Mouse (Mus musculus) MEL (cell line): ENCODE measurements at regions not wholly inside any gene's neighbourhood (a gene's known extent, or its start where the extent isn't known, plus 50 kb on each side); places are given as distances from the start of the nearest gene placed in this dataset.

ENCODE experiments used
- DNase-seq: peaks from one replicate; pipeline ENCODE4 v3.0.0; 2011; ENCODE audit warnings: low read depth, low spot score
- H3K27ac ChIP-seq: 2 replicates; pipeline ENCODE4 v1.5.1; 2012; ENCODE audit warnings: low read depth, mild to moderate bottlenecking, control low read depth, low read length, moderate library complexity; ENCODE audit not compliant: control insufficient read depth
- H3K27me3 ChIP-seq, 2 experiments: fragments of 150-350 bp in 1 of 2; sonication (generic) in 1 of 2; 2 replicates each; pipeline ENCODE4 v1.6.1; 2012; ENCODE audit warnings: low read length in 2 of 2, mild to moderate bottlenecking in 2 of 2, improper control_type of control experiment in 1 of 2, moderate library complexity in 1 of 2; ENCODE audit not compliant: insufficient read depth in 2 of 2, control insufficient read depth in 1 of 2
- H3K36me3 ChIP-seq, 2 experiments: 2 replicates each; pipeline ENCODE4 v1.6.1; 2012 to 2014; ENCODE audit warnings: low read length in 2 of 2, improper control_type of control experiment in 1 of 2, inconsistent platforms in 1 of 2, mild to moderate bottlenecking in 1 of 2; ENCODE audit not compliant: insufficient read depth in 2 of 2, control insufficient read depth in 1 of 2
- H3K4me1 ChIP-seq, 2 experiments: fragments of 150-350 bp in 1 of 2; sonication (generic) in 1 of 2; 2 replicates each; pipeline ENCODE4 v1.6.1; 2012; ENCODE audit warnings: low read length in 2 of 2, improper control_type of control experiment in 1 of 2, mild to moderate bottlenecking in 1 of 2; ENCODE audit not compliant: insufficient read depth in 2 of 2, control insufficient read depth in 1 of 2
- H3K4me3 ChIP-seq, 2 experiments: fragments of 150-350 bp in 1 of 2; sonication (generic) in 1 of 2; 2 replicates each; pipeline ENCODE4 v1.5.1; 2012; ENCODE audit warnings: low read depth in 2 of 2, low read length in 2 of 2, mild to moderate bottlenecking in 2 of 2, moderate library complexity in 2 of 2, control low read depth in 1 of 2, improper control_type of control experiment in 1 of 2; ENCODE audit not compliant: control insufficient read depth in 1 of 2, insufficient read depth in 1 of 2
- H3K79me2 ChIP-seq: 2 replicates; pipeline ENCODE4 v1.6.1; 2012; ENCODE audit warnings: mild to moderate bottlenecking, low read length, moderate library complexity; ENCODE audit not compliant: control insufficient read depth, poor library complexity, insufficient read depth
- H3K9ac ChIP-seq: 2 replicates; pipeline ENCODE4 v1.6.1; 2012; ENCODE audit warnings: low read depth, mild to moderate bottlenecking, control low read depth, low read length, moderate library complexity; ENCODE audit not compliant: control insufficient read depth, poor library complexity, severe bottlenecking
- H3K9me3 ChIP-seq: fragments of 150-350 bp; sonication (generic); replicated peaks from 2 replicates; pipeline ENCODE4 v1.6.1; 2012; ENCODE audit warnings: mild to moderate bottlenecking, low read length, improper control_type of control experiment, moderate library complexity; ENCODE audit not compliant: insufficient read depth
- BHLHE40 ChIP-seq: IDR thresholded peaks from 2 replicates; pipeline ENCODE4 v1.6.1; 2012; ENCODE audit warnings: low read depth, mild to moderate bottlenecking, inconsistent platforms, low read length, improper control_type of control experiment, borderline replicate concordance
- CHD1 ChIP-seq: IDR thresholded peaks from 2 replicates; pipeline ENCODE4 v1.6.1; 2012; ENCODE audit warnings: low read depth, mild to moderate bottlenecking, inconsistent platforms, low read length, improper control_type of control experiment
- CHD2 ChIP-seq: IDR thresholded peaks from 2 replicates; pipeline ENCODE4 v1.6.1; 2011; ENCODE audit warnings: low read length, improper control_type of control experiment
- E2F4 ChIP-seq: IDR thresholded peaks from 2 replicates; pipeline ENCODE4 v1.6.1; 2011; ENCODE audit warnings: low read depth, low read length, improper control_type of control experiment, borderline replicate concordance
- ELF1 ChIP-seq: IDR thresholded peaks from 2 replicates; pipeline ENCODE4 v1.6.1; 2014; ENCODE audit warnings: low read depth, mild to moderate bottlenecking, inconsistent platforms, low read length, improper control_type of control experiment, moderate library complexity
- ETS1 ChIP-seq: IDR thresholded peaks from 2 replicates; pipeline ENCODE4 v1.6.1; 2012; ENCODE audit warnings: low read depth, mild to moderate bottlenecking, inconsistent platforms, low read length, improper control_type of control experiment, moderate library complexity
- GATA1 ChIP-seq: IDR thresholded peaks from 2 replicates; pipeline ENCODE4 v1.6.1; 2011; ENCODE audit warnings: low read depth, low read length, improper control_type of control experiment
- HCFC1 ChIP-seq: IDR thresholded peaks from 2 replicates; pipeline ENCODE4 v1.6.1; 2012; ENCODE audit warnings: low read depth, mild to moderate bottlenecking, inconsistent platforms, low read length, improper control_type of control experiment, moderate library complexity
- JUND ChIP-seq: IDR thresholded peaks from 2 replicates; pipeline ENCODE4 v1.6.1; 2011; ENCODE audit warnings: low read depth, mild to moderate bottlenecking, improper control_type of control experiment, low read length
- MAX ChIP-seq: IDR thresholded peaks from 2 replicates; pipeline ENCODE4 v1.6.1; 2011; ENCODE audit warnings: low read length, improper control_type of control experiment
- MAZ ChIP-seq: IDR thresholded peaks from 2 replicates; pipeline ENCODE4 v1.6.1; 2012; ENCODE audit warnings: low read depth, mild to moderate bottlenecking, inconsistent platforms, low read length, improper control_type of control experiment
- MEF2A ChIP-seq: IDR thresholded peaks from 2 replicates; pipeline ENCODE4 v1.6.1; 2014; ENCODE audit warnings: low read depth, mild to moderate bottlenecking, inconsistent platforms, low read length, improper control_type of control experiment; ENCODE audit not compliant: poor library complexity, insufficient replicate concordance, severe bottlenecking; ENCODE audit errors: extremely low read depth
- MYB ChIP-seq: IDR thresholded peaks from 2 replicates; pipeline ENCODE4 v1.6.1; 2011; ENCODE audit warnings: mild to moderate bottlenecking, low read depth, low read length, improper control_type of control experiment
- MYC ChIP-seq: IDR thresholded peaks from 2 replicates; pipeline ENCODE4 v1.6.1; 2011; ENCODE audit warnings: low read depth, mild to moderate bottlenecking, low read length, improper control_type of control experiment, moderate library complexity
- NELFE ChIP-seq: IDR thresholded peaks from 2 replicates; pipeline ENCODE4 v1.6.1; 2011; ENCODE audit warnings: low read depth, low read length, improper control_type of control experiment
- POLR2AphosphoS5 ChIP-seq: IDR thresholded peaks from 2 replicates; pipeline ENCODE4 v1.6.1; 2012; ENCODE audit warnings: low read depth, borderline replicate concordance, mild to moderate bottlenecking, inconsistent platforms, low read length, moderate library complexity, mixed read lengths
- RAD21 ChIP-seq: IDR thresholded peaks from 2 replicates; pipeline ENCODE4 v1.6.1; 2011; ENCODE audit warnings: mild to moderate bottlenecking, low read depth, low read length, improper control_type of control experiment
- RCOR1 ChIP-seq: IDR thresholded peaks from 2 replicates; pipeline ENCODE4 v1.6.1; 2012; ENCODE audit warnings: low read depth, mild to moderate bottlenecking, inconsistent platforms, low read length, improper control_type of control experiment
- SIN3A ChIP-seq: IDR thresholded peaks from 2 replicates; pipeline ENCODE4 v1.6.1; 2012; ENCODE audit warnings: low read length, improper control_type of control experiment, inconsistent platforms
- SMC3 ChIP-seq: IDR thresholded peaks from 2 replicates; pipeline ENCODE4 v1.6.1; 2011; ENCODE audit warnings: low read depth, low read length, improper control_type of control experiment
- TBP ChIP-seq: IDR thresholded peaks from 2 replicates; pipeline ENCODE4 v1.8.0; 2011; ENCODE audit warnings: low read depth, low read length, improper control_type of control experiment
- UBTF ChIP-seq: IDR thresholded peaks from 2 replicates; pipeline ENCODE4 v1.6.1; 2012; ENCODE audit warnings: low read depth, mild to moderate bottlenecking, inconsistent platforms, low read length, improper control_type of control experiment, moderate library complexity, borderline replicate concordance; ENCODE audit not compliant: insufficient read depth
- USF2 ChIP-seq, 2 experiments: IDR thresholded peaks; 2 replicates each; pipeline ENCODE4 v1.6.1; 2011 to 2012; ENCODE audit warnings: improper control_type of control experiment in 2 of 2, low read length in 2 of 2, borderline replicate concordance in 1 of 2, inconsistent platforms in 1 of 2, low read depth in 1 of 2, mild to moderate bottlenecking in 1 of 2; ENCODE audit not compliant: insufficient read depth in 1 of 2
- ZC3H11A ChIP-seq: IDR thresholded peaks from 2 replicates; pipeline ENCODE4 v1.6.1; 2012; ENCODE audit warnings: low read depth, mild to moderate bottlenecking, inconsistent platforms, low read length, improper control_type of control experiment
- ZKSCAN1 ChIP-seq: IDR thresholded peaks from 2 replicates; pipeline ENCODE4 v1.6.1; 2012; ENCODE audit warnings: low read depth, mild to moderate bottlenecking, inconsistent platforms, low read length, improper control_type of control experiment, moderate library complexity
- ZMIZ1 ChIP-seq: IDR thresholded peaks from 2 replicates; pipeline ENCODE4 v1.6.1; 2012; ENCODE audit warnings: low read depth, mild to moderate bottlenecking, inconsistent platforms, low read length, improper control_type of control experiment, moderate library complexity
- ZNF384 ChIP-seq: IDR thresholded peaks from 2 replicates; pipeline ENCODE4 v1.6.1; 2012; ENCODE audit warnings: low read depth, mild to moderate bottlenecking, inconsistent platforms, low read length, improper control_type of control experiment

- H3K4me1 ChIP-seq, result no peaks in the 10 kb centered on the region
- no peak overlapping the region for H3K27ac ChIP-seq
- H3K9ac ChIP-seq, result no peak overlapping the region
- H3K36me3 ChIP-seq, result no peaks in the 10 kb centered on the region
- H3K27me3 ChIP-seq, result no peaks in the 10 kb centered on the region
- H3K9me3 ChIP-seq, result no peaks in the 10 kb centered on the region
- H3K79me2 ChIP-seq, result no peaks in the 10 kb centered on the region
- no peak overlapping the region for H3K4me3 ChIP-seq
- no peak for DNase-seq
- TF ChIP-seq JUND (no peak), ZMIZ1 (no peak), USF2 (IDR thresholded peaks at IDR 0.05; ENCODE audit: borderline replicate concordance in 1 of 2, insufficient read depth in 1 of 2, low read depth in 1 of 2, low read length in 2 of 2) (no peak), MAZ (no peak), NELFE (no peak), CHD2 (no peak), GATA1 (no peak), ZKSCAN1 (no peak)
- TF ChIP-seq, all 39 proteins: peak for 0
Observed at GRCm38 (mm10) chr16:95180562-95180961, 76.8 kb upstream of the Kcnj15 start.

DNA sequence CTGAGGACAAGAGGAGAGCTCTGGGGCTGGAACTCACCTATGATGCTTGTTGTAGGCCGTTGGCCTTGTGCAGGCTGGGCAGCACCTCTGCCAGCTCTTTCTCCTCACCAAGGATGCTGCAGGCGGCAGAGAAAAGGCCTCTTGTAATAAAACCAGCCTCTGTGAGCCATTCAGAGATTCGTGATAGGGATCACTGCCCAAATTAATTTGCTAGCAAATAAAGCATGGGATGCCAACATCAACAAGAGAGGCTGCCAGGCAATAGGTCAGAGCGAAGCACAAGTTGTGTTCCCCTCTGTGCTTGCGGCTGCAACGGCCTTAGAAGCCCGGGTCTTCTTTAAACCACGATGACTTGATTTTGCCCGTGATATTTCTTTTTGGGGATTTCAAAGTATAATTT is 72.0 kb upstream of the Kcnj15 start:
- H3K9me3 ChIP-seq, result no peaks in the 10 kb centered on the region
- H3K27me3 ChIP-seq, result no peaks in the 10 kb centered on the region
- TF ChIP-seq ELF1 (no peak), HCFC1 (no peak), ZNF384 (no peak), UBTF (no peak)
- H3K4me1 ChIP-seq, result no peaks in the 10 kb centered on the region
- no peak overlapping the region for H3K9ac ChIP-seq
- H3K79me2 ChIP-seq, result no peaks in the 10 kb centered on the region
- H3K4me3 ChIP-seq, result no peak overlapping the region
- DNase-seq, result no peak
- H3K27ac ChIP-seq, result no peak overlapping the region
- no peaks in the 10 kb centered on the region for H3K36me3 ChIP-seq

- H3K4me1 ChIP-seq, result no peaks in the 10 kb centered on the region
- no peak overlapping the region for H3K9ac ChIP-seq
- DNase-seq, result no peak
- no peak overlapping the region for H3K4me3 ChIP-seq
- H3K27ac ChIP-seq, result no peak overlapping the region
- H3K36me3 ChIP-seq, result no peaks in the 10 kb centered on the region
- no peaks in the 10 kb centered on the region for H3K27me3 ChIP-seq
- no peaks in the 10 kb centered on the region for H3K79me2 ChIP-seq
- no peaks in the 10 kb centered on the region for H3K9me3 ChIP-seq
- TF ChIP-seq SIN3A (no peak), ZNF384 (no peak), HCFC1 (no peak), MEF2A (no peak), NELFE (no peak), CHD1 (no peak), ZC3H11A (no peak), TBP (no peak), RAD21 (no peak), BHLHE40 (no peak), MYB (no peak), MAX (no peak), POLR2AphosphoS5 (no peak), E2F4 (no peak), RCOR1 (no peak), SMC3 (no peak), USF2 (IDR thresholded peaks at IDR 0.05; ENCODE audit: borderline replicate concordance in 1 of 2, insufficient read depth in 1 of 2, low read depth in 1 of 2, low read length in 2 of 2) (no peak), MYC (no peak), ETS1 (no peak)
Observed at GRCm38 (mm10) chr16:95189114-95189513, 68.2 kb upstream of the Kcnj15 start.
